Mouse (Mus musculus) heart, adult 11 months (tissue): Measurements from ENCODE around the gene Ctcfl.
A peak's percentile ranks its signal among the peaks of the same experiment; 100 is the strongest.
"Not testable (repeated sequence)": the region's sequence is repeated elsewhere in the genome, so short reads cannot be mapped to it uniquely, and the experiment has no call there.

ENCODE experiments used
- DNase-seq: peaks from one replicate; pipeline ENCODE4 v3.0.0; 2022

Gene Ctcfl

GRCm38 (mm10) chr2:173138323-173139239, 19.3 kb upstream of the Ctcfl start:
- no peak for DNase-seq

- no peak for DNase-seq
These were observed 15.4 kb upstream of the Ctcfl start for GRCm38 (mm10) chr2:173134695-173135094.

DNA sequence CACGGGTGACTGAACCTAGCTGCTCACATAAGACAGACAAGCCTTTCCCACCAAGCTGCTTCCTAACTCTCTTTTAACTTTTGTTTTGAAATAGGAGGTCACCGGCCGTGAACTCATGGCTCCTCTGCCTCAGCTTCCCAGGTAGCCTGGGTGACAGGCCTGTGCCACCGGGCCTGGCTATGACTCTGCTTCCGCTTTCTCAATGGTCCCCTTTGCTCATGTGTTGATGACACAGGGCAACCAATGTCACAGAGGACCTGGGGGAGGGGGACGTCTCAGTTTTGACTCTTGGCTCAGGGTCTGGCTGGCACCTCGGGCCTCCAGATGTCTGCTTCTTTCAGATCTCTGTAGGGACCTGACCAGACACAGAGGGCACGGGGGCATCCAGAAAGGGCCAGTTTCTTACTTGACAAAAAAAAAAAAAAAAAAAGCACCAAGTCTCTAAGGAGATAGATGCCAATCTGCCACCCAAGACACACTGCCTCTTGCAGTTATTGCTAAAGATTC, 13.5 kb upstream of the Ctcfl start:
- no peak for DNase-seq

DNA sequence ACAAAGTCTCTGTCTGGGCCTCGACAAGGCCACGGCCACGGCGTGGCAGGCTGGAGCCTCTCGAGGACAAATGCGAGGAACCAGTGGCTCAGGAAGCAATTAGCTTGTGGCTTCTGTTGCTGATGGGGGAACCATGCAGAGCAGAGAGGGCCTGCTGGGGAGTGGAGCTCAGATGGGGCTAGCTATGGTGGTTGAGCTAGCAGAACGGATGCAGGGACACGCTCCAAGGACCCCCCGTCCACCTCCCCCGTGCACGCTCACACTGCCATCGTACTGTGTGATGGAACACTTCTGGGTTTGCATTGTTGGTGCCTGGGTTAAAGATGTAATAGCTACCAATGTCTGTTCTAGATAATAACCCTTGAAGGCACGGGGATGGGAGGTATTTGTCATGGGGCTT, 12.9 kb upstream of the Ctcfl start:
- no peak for DNase-seq

DNA sequence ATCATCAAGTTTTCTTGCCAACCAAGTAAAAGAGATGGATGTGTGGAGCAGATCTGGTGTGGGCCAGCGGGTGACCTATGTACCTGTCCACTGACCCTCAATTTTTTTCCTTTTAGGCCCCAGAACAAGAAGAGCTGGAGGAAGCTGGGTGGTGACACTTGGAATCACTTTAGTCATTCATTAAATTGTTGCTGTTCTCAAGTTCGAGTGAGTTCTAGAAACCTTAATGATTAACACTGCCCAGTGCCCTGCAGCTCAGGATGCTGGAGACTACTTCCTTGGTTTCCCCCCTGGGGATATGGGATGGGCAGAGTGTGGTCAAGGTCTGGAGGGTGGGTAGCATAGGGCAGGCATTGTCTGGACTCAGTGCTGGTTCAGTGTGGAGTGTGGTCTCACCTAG, 9.8 kb upstream of the Ctcfl start:
- no peak for DNase-seq

DNA sequence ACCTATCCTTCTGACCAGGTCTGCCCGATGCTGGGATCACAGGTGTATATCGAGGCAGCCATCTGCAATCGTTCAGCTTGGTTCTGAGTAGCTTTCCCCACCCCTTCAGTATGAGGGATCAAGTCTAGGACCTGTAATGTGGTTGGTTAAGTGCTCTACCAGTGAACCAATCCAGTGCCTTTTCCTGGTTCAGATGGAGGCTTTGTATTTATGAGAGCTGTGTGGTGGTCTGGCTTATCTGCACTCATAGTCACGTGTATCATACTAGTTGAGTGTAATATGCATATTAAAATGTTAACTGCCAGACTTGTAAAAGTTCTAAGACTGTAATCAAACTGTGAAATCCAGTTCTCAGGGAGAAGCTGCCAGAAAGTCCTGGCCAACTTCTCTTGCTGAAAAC, 7.1 kb upstream of the Ctcfl start:
- DNase-seq: no peak

DNA sequence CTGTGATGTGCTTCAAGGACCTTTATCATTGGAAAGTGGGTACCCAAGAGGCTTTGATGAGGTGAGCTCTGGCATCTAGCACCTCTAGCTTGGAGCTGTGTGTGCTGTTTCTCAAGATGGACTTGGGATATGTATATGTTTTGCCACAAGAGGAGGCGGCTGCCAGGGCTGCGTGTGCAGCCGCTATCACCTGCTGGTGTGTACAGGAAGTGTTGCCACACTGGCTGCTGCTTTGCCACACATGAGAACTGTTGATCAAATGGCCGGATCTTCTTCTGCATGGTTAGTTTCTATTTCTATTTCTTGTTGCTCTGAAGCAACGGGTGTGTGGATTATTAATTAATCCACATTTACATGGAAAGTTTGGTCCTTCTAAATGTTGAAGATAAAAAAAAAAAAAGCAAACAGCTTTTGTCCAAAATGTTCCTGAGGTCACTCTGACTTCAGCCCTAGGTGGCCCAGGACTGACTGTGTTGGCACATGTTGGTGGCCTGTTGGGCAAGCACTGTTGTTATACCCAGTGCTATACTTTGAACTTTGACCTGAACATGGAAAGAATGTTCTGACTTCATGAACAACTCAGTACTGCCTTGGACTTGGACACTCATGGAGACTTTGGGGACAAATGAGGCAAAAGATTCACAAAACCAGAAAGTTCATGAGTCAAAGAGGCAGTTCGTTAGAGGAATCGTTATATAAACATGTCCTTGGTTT, 4.9 kb upstream of the Ctcfl start:
- no peak for DNase-seq

GRCm38 (mm10) chr2:173120117-173120516, 792 bp upstream of the Ctcfl start:
- not testable (repeated sequence) for DNase-seq

GRCm38 (mm10) chr2:173113796-173114195, 5.5 kb downstream of the Ctcfl start:
- DNase-seq: not testable (repeated sequence)

DNA sequence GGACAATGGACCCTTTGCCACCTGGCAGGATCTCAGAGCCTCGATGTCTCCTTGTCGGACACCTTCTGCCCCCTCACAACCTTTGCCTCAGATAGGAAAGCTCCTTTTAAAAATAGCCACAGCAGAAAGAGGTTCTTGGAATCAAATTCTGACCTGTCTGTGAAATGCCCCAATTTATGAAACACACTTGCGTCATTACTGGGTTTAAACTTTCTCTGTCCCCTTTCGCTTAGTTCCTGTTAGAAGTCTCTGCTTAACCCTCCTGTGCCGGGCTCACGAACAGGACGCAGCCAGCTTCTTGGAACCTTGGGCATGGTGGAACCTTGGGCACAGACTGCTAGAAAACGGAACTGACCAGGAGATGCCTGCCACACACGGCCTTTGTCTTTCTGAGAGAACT, 8.8 kb downstream of the Ctcfl start:
- DNase-seq: no peak

DNA sequence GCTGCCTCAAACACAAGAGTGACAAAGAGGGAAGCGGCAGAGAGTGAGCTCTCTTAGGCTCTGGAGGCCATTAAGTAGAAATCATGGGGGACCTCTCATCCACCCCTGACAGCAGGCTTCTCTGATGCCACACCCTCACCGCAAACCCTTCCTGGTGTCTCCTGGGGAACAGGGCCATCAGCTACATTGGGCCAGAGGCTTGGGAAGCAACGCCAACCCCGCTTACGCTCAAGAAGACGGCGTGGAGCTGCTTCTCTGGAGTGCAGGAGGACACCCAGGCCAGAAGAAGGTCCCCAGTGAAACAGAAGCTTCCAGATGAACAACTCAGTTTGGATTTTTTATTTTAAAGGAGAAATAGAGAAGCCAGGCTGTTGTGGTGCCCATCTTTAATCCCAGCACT, 9.8 kb downstream of the Ctcfl start:
- DNase-seq: peak; percentile 92

- no peak for DNase-seq
These were observed 10.7 kb downstream of the Ctcfl start for GRCm38 (mm10) chr2:173108509-173109190.

- peak; percentile 93 for DNase-seq
These were observed 12.2 kb downstream of the Ctcfl start for GRCm38 (mm10) chr2:173106889-173107785.

- no peak for DNase-seq
These were observed 12.9 kb downstream of the Ctcfl start for GRCm38 (mm10) chr2:173106409-173106808.

GRCm38 (mm10) chr2:173097337-173097736, 22.0 kb downstream of the Ctcfl start:
- not testable (repeated sequence) for DNase-seq

- DNase-seq: peak; percentile 95
These were observed 29.9 kb downstream of the Ctcfl start for GRCm38 (mm10) chr2:173089437-173089836.

DNA sequence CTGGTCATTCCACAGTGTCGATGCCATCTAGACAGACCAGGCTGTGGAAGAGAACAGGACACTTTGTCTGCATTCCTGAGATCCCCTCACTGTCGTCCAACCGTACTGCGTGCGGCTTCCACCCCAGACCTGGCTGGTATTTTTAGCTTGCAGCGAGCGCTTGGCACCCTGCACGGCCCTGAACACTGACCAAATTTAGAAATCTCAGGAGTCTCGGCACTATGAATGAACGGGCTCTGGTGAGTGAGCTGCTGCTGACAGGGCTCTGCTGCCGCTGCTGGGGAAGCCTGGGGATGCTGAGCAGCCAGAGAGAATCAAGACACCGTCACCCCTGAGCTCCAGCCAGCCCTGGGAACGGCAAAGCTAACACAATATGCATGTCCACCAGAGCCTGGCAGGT, 31.9 kb downstream of the Ctcfl start:
- peak; percentile 98 for DNase-seq

DNA sequence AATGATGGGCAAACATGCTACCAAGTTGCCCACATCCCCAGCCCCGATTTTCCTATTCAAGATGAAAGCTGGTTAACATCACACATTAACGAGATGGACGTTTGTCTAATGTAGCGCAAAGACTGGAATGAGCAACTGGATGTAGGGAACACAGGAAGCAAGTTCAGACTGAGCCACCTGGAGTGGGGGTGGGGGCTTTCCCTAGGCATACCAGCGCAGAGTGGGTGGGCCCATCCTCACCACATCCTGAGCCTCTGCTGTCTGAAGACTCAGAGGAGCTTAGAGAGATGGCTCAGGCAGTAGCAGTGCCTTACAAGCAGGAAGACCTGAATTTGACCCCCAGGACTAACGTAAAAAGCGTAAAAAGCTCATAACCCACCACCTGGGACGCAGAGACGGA, 33.6 kb downstream of the Ctcfl start:
- peak; percentile 87 for DNase-seq

- DNase-seq: peak; percentile 75
These were observed 34.5 kb downstream of the Ctcfl start for GRCm38 (mm10) chr2:173084871-173085270.

DNA sequence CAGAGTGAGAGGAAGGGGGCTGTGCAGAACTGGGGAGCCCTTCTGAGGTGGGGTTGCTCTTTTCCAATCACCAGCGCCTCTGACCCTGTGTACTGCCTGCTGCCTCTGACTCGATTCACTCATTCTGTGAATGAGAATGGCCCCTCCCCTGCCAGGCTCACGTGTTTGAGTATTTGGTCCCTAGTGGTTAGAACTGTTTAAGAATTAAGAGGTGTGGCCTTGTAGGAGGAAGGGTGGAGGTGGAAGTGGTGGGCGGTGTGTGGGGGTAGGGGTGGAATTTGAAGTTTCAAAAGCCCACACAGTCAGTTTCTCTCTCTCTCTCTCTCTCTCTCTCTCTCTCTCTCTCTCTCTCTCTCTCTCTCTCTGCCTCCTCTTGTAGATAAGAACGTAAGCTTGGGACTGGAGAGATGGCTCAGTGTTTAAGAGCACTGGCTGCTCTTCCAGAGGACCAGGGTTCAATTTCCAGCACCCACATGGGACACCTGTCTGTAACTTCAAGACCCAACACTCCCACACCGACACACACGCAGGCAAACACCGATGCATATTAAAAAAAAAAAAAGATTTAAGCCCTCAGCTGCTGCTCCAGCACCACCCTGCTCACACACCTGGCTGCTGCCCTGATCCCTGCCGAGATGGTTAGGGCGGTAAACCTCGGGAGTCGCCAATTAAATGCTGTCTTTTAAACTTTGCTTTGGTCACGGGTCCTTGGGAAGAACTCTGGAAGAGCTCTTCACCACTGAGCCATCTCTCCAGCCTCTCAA, 35.4 kb downstream of the Ctcfl start:
- DNase-seq: peak; percentile 93

- DNase-seq: peak; percentile 75
These were observed 36.2 kb downstream of the Ctcfl start for GRCm38 (mm10) chr2:173083106-173083505.
